Mouse (Mus musculus) heart, embryonic 14.5 days (tissue): ENCODE results near the gene Jmjd8. TPM values are rescaled to one million over a fixed set of nuclear protein-coding genes. Genes with fewer than 3 reads are reported as not detected.

Source experiments
- ATAC-seq: fragments of 200-750 bp; cut with Nextera tagmentation; 2 replicates; pipeline ENCODE4 v1.8.0; 2017; ENCODE audit warnings: low read depth, moderate TSS enrichment; ENCODE audit not compliant: insufficient number of reproducible peaks, insufficient read depth, low FRiP score
- H3K27ac ChIP-seq, 2 experiments: fragments of 200-500 bp in 1 of 2; fragments of 300-500 bp in 1 of 2; sonication (generic) in 1 of 2; replicated peaks in 1 of 2; 2 replicates each; pipeline ENCODE4 v1.5.1; 2012 to 2014; ENCODE audit warnings: low read depth in 2 of 2, low read length in 2 of 2, control low read depth in 1 of 2, mild to moderate bottlenecking in 1 of 2, mixed read lengths in 1 of 2; ENCODE audit not compliant: control insufficient read depth in 1 of 2, insufficient read depth in 1 of 2
- H3K27me3 ChIP-seq: fragments of 300-500 bp; sonication (generic); 2 replicates; pipeline ENCODE4 v1.6.1; 2014; ENCODE audit warnings: mild to moderate bottlenecking, low read length, control low read depth; ENCODE audit not compliant: control insufficient read depth, insufficient read depth
- H3K36me3 ChIP-seq: fragments of 300-500 bp; sonication (generic); 2 replicates; pipeline ENCODE4 v1.6.1; 2014; ENCODE audit warnings: mild to moderate bottlenecking, control low read depth, low read length, mixed read lengths; ENCODE audit not compliant: control insufficient read depth, insufficient read depth
- H3K4me1 ChIP-seq, 2 experiments: fragments of 200-500 bp in 1 of 2; fragments of 300-500 bp in 1 of 2; sonication (generic) in 1 of 2; 2 replicates each; pipeline ENCODE4 v1.6.1; 2012 to 2014; ENCODE audit warnings: low read length in 2 of 2, control low read depth in 1 of 2, mixed read lengths in 1 of 2; ENCODE audit not compliant: control insufficient read depth in 2 of 2, insufficient read depth in 2 of 2
- H3K4me2 ChIP-seq: fragments of 300-500 bp; sonication (generic); 2 replicates; pipeline ENCODE4 v1.6.1; 2014; ENCODE audit warnings: mild to moderate bottlenecking, low read length
- H3K4me3 ChIP-seq, 2 experiments: fragments of 200-500 bp in 1 of 2; fragments of 300-500 bp in 1 of 2; sonication (generic) in 1 of 2; 2 replicates each; pipeline ENCODE4 v1.5.1; 2012 to 2014; ENCODE audit warnings: low read length in 2 of 2, mild to moderate bottlenecking in 2 of 2, control low read depth in 1 of 2, low read depth in 1 of 2, moderate library complexity in 1 of 2; ENCODE audit not compliant: control insufficient read depth in 1 of 2, insufficient read depth in 1 of 2
- H3K9ac ChIP-seq: fragments of 300-500 bp; sonication (generic); 2 replicates; pipeline ENCODE4 v1.6.1; 2014; ENCODE audit warnings: mild to moderate bottlenecking, low read length
- H3K9me3 ChIP-seq: fragments of 300-500 bp; sonication (generic); 2 replicates; pipeline ENCODE4 v1.6.1; 2016; ENCODE audit warnings: low read length, control low read depth; ENCODE audit not compliant: control insufficient read depth
- WGBS: fragments of 180-500 bp; shearing (Covaris S2); extraction: QIAGEN DNeasy Blood & Tissue Kit; methylation state at CpG from one replicate; pipeline ENCODE4 v1.1.7; 2014; 5-methylcytosine and 5-hydroxymethylcytosine counted together
- polyA plus RNA-seq: library from polyadenylated mRNA; unstranded; fragments of >200 nt; fragmentation: Nextera tagmentation; extraction: Ambion mirVana; gene quantifications from 2 replicates; pipeline ENCODE4 v1.2.1, GENCODE M21; 2014

The Jmjd8 gene
- polyA plus RNA-seq, 1 experiment from 2014 or later, result 30.0 TPM

DNA sequence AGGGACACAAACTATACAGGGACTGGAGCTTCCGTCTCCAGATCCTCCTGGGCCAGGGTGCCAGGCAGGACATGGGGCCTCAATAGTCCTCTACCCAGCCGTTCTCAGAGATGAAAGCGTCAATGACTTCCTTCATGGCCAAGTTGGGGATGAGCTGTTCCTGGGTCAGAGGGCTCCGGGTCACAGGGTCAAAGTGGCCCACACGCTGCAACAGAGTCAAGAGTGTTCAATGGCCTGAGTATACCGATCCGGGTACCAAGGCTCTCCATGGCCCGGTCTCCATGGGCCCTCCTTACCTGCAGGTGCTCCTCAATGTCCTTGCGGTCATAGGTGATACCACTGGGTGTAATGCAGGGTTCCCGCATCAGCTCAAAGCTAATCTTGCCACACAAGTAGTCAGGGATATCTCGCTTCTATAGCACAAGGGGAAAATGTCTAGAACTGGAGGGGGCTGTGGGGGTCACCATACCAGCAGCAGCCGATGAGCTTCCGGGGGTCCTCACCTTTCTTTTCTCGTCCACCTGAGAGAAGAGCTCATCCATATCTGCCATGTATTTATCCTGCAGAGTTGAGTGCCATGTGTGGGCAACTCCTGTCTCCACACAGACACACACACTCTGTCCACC lies 2.3 kb downstream of the Jmjd8 start:
- Histone ChIP-seq H3K36me3 (peaks cover 60% of the 10 kb centered on the region), H3K4me1 (peaks cover 22 to 50% of the 10 kb centered on the region in 2 experiments), H3K4me2 (peak overlapping the region; percentile 91), H3K27me3 (no peaks in the 10 kb centered on the region), H3K27ac (0 out of 4 replicates have a peak overlapping the region, but pooled peaks of 1 of the 2 experiments have one; percentile 5), H3K4me3 (peak overlapping the region in 1 of 2 experiments; percentile 57; a peak in 1 of 4 replicates), H3K9ac (no peak overlapping the region; the same call in 1 of the 2 replicates), H3K9me3 (no peaks in the 10 kb centered on the region)
- no peak for ATAC-seq
- WGBS, result 83% methylated on average over 14 of the region's 14 CpGs

DNA sequence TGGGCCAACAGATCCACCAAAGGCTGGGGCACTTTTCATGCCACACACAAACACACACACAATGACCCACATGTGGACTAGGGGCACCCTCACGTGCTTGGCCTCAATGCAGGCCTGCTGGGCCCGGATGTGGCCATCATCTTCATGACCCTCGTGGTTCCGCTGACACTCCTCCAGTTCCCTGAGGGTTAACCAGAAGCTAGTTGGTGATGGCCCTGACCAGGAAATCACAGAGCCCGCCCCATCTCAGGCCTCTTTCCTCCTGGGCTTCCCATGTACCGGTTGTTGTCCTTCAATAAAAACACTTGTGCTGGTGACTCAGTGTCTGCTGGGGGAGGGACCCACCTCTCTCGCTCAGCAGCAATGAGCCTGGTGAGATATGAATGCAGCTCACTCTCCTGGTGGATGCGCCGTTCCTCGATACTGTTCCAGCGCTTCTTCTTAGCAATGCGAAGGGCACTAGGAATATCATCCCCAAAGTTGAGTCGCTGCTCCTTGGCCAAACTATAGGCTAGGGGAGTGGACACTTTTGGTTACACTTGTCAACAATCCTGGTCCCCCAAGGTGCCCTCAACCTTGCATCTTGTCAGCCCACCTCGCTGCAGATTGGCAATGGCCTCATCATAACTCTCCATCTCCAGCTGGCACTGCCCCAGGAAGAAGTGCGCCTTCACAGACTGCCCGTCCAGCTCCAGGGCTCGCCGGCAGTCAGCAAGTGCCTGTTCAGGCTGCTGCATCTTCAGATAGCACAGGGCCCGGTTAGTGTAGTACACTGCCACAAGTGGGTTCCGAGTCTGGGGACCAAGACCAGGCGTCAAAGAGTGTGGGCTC lies 3.0 kb downstream of the Jmjd8 start:
- Histone ChIP-seq H3K4me1 (peaks cover 29 to 57% of the 10 kb centered on the region in 2 experiments), H3K9me3 (no peaks in the 10 kb centered on the region), H3K4me3 (peak overlapping the region; percentile 57 to 74), H3K27me3 (no peaks in the 10 kb centered on the region), H3K27ac (peak overlapping the region in 1 of 2 experiments; percentile 99; a peak in 2 of 4 replicates), H3K9ac (peak overlapping the region; percentile 76), H3K4me2 (peak overlapping the region; percentile 91), H3K36me3 (peaks cover 56% of the 10 kb centered on the region)
- 45% methylated on average over 21 of the region's 21 CpGs for WGBS
- no peak for ATAC-seq

DNA sequence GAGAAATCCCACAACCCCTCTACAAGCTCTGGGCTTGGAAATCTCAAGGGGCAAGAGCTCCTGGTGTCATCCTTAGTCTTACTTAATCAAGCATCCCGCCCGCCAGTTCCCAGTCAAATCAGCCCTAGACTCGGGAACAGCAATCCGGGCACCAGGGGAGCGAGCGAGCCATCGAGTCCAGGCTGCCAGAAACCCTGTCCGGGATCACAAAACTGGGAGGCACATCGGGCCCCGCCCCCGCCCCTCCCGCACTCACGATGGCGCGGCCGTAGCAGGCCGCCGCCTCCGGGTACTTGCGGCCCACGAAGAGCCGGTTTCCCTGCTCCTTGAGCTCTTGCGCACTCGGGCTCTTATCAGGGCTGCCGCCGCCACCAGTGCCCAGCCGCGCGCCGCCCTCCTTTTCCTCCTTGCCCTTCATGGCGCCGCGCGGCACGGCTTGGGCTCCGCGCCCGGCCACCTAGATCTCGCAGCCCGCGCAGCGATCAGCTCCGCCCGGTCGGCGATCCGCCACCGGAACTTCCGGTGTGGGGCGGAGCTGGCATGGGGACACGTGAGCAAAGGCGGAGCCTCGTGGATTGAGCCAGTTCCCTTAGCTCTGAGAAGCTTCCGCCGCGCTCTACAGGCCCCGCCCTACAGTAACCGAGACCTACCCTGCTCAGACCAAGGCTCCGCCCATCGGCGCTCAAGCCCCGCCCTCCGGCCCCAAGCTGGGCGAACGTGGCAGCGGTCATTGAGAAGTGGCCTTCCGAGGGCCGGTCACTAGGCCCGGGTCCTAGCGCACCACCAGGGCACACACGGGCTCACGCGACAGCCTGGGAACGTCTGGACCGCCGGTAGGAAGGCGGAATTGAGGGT lies 4.0 kb downstream of the Jmjd8 start:
- Histone ChIP-seq H3K27me3 (no peaks in the 10 kb centered on the region), H3K4me1 (peaks cover 36 to 67% of the 10 kb centered on the region in 2 experiments), H3K9ac (peak overlapping the region; percentile 85), H3K9me3 (no peaks in the 10 kb centered on the region), H3K36me3 (peaks cover 51% of the 10 kb centered on the region), H3K27ac (peak overlapping the region; percentile 97 to 99), H3K4me3 (peak overlapping the region; percentile 57 to 74), H3K4me2 (peak overlapping the region; percentile 91)
- peak; percentile 92 for ATAC-seq
- under 1% methylated on average over 71 of the region's 77 CpGs for WGBS

DNA sequence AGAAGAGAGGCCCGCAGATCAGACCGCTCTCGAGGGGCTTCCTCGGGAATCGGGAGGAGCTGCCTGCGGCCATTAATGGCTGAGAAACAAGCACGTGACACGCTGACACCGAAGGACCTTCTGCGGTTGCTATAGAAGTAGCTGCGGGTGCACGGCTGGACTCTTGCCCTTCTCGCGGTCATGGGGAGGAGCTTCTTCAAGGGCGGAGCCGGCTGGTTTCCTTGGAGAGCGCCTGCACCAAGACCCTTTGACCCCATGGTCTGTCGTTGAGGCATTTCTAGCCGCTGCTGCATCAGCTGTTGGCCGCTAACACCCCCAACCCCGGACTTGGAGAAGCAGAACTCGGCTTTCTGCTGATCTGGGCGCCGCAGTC lies 4.6 kb downstream of the Jmjd8 start, which contains the start of gene Stub1:
TSS of gene Stub1 (minus strand) at position 114 of the 373 bp plus-strand sequence.
- peak; percentile 70 for ATAC-seq
- Histone ChIP-seq H3K4me3 (peak within 1 kb of the TSS; percentile 57 to 74), H3K9ac (peak within 1 kb of the TSS; percentile 85), H3K36me3 (peaks cover 51% of the 10 kb centered on the region), H3K27ac (peak within 1 kb of the TSS; percentile 97 to 99), H3K9me3 (no peaks in the 10 kb centered on the region), H3K27me3 (no peaks in the 10 kb centered on the region), H3K4me1 (peaks cover 37 to 67% of the 10 kb centered on the region in 2 experiments), H3K4me2 (peak within 1 kb of the TSS; percentile 91)
- WGBS, result 0% methylated on average over 24 of the region's 24 CpGs

DNA sequence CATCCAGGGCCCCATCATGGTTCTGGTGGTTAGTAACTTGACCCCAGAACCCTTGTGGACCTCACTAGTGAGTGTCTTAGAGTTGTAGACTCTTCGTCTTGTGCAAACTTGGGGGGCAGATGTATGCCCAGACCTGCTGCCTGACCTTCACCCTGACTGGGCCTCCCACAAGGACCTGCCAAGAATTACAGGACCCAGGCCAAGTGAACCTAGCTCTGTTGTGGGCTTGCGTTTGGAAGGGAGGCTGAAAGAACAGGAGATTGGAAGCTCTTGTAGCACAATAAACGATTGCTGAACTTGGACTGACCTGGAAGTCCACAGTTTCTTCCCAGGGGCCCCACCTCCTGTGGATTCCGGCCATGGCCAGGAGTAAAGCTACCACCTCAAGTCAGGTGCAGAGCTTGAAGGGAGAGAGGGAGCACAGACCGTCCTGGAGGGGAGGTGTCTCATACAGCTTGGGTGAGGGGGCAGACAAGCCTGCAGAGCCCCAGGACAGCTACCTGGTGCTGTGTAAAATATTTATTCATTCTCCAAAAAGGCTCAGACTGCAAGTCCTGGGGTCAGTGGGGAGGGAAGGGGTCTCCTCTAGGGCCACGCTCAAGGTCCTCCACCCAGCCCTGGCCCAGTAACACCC lies 5.4 kb downstream of the Jmjd8 start:
- Histone ChIP-seq H3K4me2 (peak overlapping the region; percentile 91), H3K36me3 (peaks cover 59% of the 10 kb centered on the region), H3K9ac (peak overlapping the region; percentile 85), H3K4me1 (peaks cover 32 to 63% of the 10 kb centered on the region in 2 experiments; a peak in 3 of 4 replicates), H3K9me3 (no peaks in the 10 kb centered on the region), H3K27me3 (no peaks in the 10 kb centered on the region), H3K4me3 (peak overlapping the region; percentile 57 to 70), H3K27ac (peak overlapping the region; percentile 97 to 99)
- ATAC-seq, result no peak
- WGBS, result 25% methylated on average over 6 of the region's 6 CpGs

DNA sequence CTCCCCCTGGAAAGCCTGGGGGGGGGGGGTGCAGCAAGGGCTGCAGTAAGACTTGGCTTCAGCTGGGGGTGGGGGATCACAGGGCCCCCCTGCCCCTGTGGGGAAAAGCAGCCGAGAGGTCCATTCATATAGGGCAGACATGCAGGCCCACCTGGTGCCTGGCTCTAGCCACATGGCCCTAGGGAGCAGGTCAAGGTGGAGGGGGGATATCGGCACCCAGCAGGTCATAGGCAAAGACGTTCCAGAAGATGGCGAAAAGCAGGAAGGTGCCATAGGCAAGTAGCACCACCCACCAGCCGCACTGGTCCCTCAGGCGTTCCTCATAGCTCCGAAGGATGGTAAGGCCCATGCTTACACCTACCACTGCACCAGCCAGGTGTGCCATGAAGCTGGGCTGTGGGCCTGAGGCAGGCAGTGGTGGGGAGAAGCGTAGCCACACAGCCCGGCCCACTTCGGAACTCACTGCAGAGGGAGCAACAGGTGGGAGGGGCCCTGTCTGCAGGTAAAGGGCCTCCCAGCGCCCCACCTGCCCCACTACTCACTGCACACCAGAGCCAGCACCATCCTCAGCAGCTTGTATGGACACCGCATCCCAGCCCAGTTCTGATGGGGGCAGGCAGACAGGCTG lies 6.0 kb downstream of the Jmjd8 start:
- Histone ChIP-seq H3K9ac (peak overlapping the region; percentile 85), H3K4me1 (peaks cover 29 to 58% of the 10 kb centered on the region in 2 experiments; a peak in 3 of 4 replicates), H3K4me2 (peak overlapping the region; percentile 91), H3K27me3 (no peaks in the 10 kb centered on the region), H3K9me3 (no peaks in the 10 kb centered on the region), H3K36me3 (peaks cover 65% of the 10 kb centered on the region), H3K4me3 (peak overlapping the region; percentile 57 to 70; a peak in 3 of 4 replicates), H3K27ac (peak overlapping the region in 1 of 2 experiments; percentile 99; a peak in 2 of 4 replicates)
- WGBS, result 86% methylated on average over 12 of the region's 12 CpGs
- ATAC-seq, result no peak
